Mouse (Mus musculus): Measurements from ENCODE around the gene Mbtd1. TPM values are rescaled to one million over a fixed set of nuclear protein-coding genes. Genes with fewer than 3 reads are reported as not detected.

Mbtd1 gene
- polyA plus RNA-seq (2017; shearing (Covaris generic)): 44.4 TPM

GRCm38 (mm10) chr11:93885572-93886410 lies at the start of gene Mbtd1, which contains the start of gene Utp18:
Gene Mbtd1, plus strand, starts transcription at chr11:93885852.
Gene Utp18, minus strand, starts transcription at chr11:93885766.

GRCm38 (mm10) chr11:93956159-93956558 lies 70.5 kb downstream of the Mbtd1 start, which contains the start of gene Nme2:
Gene Nme2, minus strand, starts transcription at chr11:93956259.

GRCm38 (mm10) chr11:93968005-93968847 lies 82.6 kb downstream of the Mbtd1 start, which contains the start of the genes Gm20390 and Nme1:
Gene Gm20390, minus strand, starts transcription at chr11:93968293.
Gene Nme1, minus strand, starts transcription at chr11:93968521.

GRCm38 (mm10) chr11:93995720-93996305 lies 110.2 kb downstream of the Mbtd1 start, which contains the start of gene Spag9:
Gene Spag9, plus strand, starts transcription at chr11:93996091.

Other genes starting within 250 kb of the Mbtd1 start
- gene Utp18, start 86 bp upstream of the Mbtd1 start, polyA plus RNA-seq (2017; shearing (Covaris generic)): 69.0 TPM
- gene Nme2, start 70.4 kb downstream of the Mbtd1 start, polyA plus RNA-seq (2017; shearing (Covaris generic)): 181 TPM
- gene Gm20390, start 82.4 kb downstream of the Mbtd1 start, polyA plus RNA-seq (2017; shearing (Covaris generic)): 140 TPM
- gene Nme1, start 82.7 kb downstream of the Mbtd1 start, polyA plus RNA-seq (2017; shearing (Covaris generic)): 63.3 TPM
- 91.4 TPM for gene Spag9, start 110.2 kb downstream of the Mbtd1 start, polyA plus RNA-seq (2017; shearing (Covaris generic))